Mouse (Mus musculus): ENCODE results near the gene Ptk6.

The Ptk6 gene

GRCm38 (mm10) chr2:181202422-181202821 is at the start of gene Ptk6:
Ptk6 (minus strand) TSS chr2:181202789.
- in situ Hi-C loops (cut with MboI, MseI): no loop called here

- in situ Hi-C loops (cut with MboI, MseI): no loop called here
Observed at GRCm38 (mm10) chr2:181251841-181252240, 49.3 kb upstream of the Ptk6 start.

- in situ Hi-C loops (cut with MboI, MseI): no loop called here
Observed at GRCm38 (mm10) chr2:181249217-181249616, 46.6 kb upstream of the Ptk6 start.

- in situ Hi-C loops (cut with MboI, MseI): no loop called here
Observed at GRCm38 (mm10) chr2:181245031-181245430, 42.4 kb upstream of the Ptk6 start.

- in situ Hi-C loops (cut with MboI, MseI): no loop called here
Observed at GRCm38 (mm10) chr2:181243706-181244394, 41.3 kb upstream of the Ptk6 start.

GRCm38 (mm10) chr2:181242314-181242665 is 39.7 kb upstream of the Ptk6 start:
- in situ Hi-C loops (cut with MboI, MseI): no loop called here

- in situ Hi-C loops (cut with MboI, MseI): no loop called here
Observed at GRCm38 (mm10) chr2:181241602-181242313, 39.2 kb upstream of the Ptk6 start, which contains the start of gene Helz2. Helz2 (minus strand) TSS chr2:181242027.

GRCm38 (mm10) chr2:181240806-181241440 is 38.3 kb upstream of the Ptk6 start:
- in situ Hi-C loops (cut with MboI, MseI): no loop called here

GRCm38 (mm10) chr2:181239261-181239660 is 36.7 kb upstream of the Ptk6 start:
- in situ Hi-C loops (cut with MboI, MseI): no loop called here

GRCm38 (mm10) chr2:181238861-181239260 is 36.3 kb upstream of the Ptk6 start:
- in situ Hi-C loops (cut with MboI, MseI): no loop called here

- in situ Hi-C loops (cut with MboI, MseI): no loop called here
Observed at GRCm38 (mm10) chr2:181238091-181238610, 35.6 kb upstream of the Ptk6 start.

GRCm38 (mm10) chr2:181237251-181238014 is 34.8 kb upstream of the Ptk6 start:
- in situ Hi-C loops (cut with MboI, MseI): no loop called here

GRCm38 (mm10) chr2:181235681-181236566 is 33.3 kb upstream of the Ptk6 start:
- in situ Hi-C loops (cut with MboI, MseI): no loop called here

GRCm38 (mm10) chr2:181234680-181235079 is 32.1 kb upstream of the Ptk6 start:
- in situ Hi-C loops (cut with MboI, MseI): no loop called here

- in situ Hi-C loops (cut with MboI, MseI): no loop called here
Observed at GRCm38 (mm10) chr2:181233443-181233842, 30.9 kb upstream of the Ptk6 start.

GRCm38 (mm10) chr2:181231171-181231570 is 28.6 kb upstream of the Ptk6 start:
- in situ Hi-C loops (cut with MboI, MseI): no loop called here

- in situ Hi-C loops (cut with MboI, MseI): no loop called here
Observed at GRCm38 (mm10) chr2:181228335-181228734, 25.7 kb upstream of the Ptk6 start.

- in situ Hi-C loops (cut with MboI, MseI): no loop called here
Observed at GRCm38 (mm10) chr2:181227122-181227521, 24.5 kb upstream of the Ptk6 start.

- in situ Hi-C loops (cut with MboI, MseI): no loop called here
Observed at GRCm38 (mm10) chr2:181224994-181225393, 22.4 kb upstream of the Ptk6 start.

GRCm38 (mm10) chr2:181220361-181220760 is 17.8 kb upstream of the Ptk6 start:
- in situ Hi-C loops (cut with MboI, MseI): no loop called here

All from T-helper 2 cell (primary cell).